Mouse (Mus musculus): ENCODE measurements around the gene Nsun7. TPM values are rescaled to one million over a fixed set of nuclear protein-coding genes. Genes with fewer than 3 reads are reported as not detected.

Nsun7 gene
- polyA plus RNA-seq, 1 experiment from 2014 or later, result 0.49 TPM

- Histone ChIP-seq H3K27ac (no peak overlapping the region), H3K9me3 (replicated peaks) (no peaks in the 10 kb centered on the region), H3K27me3 (ENCODE audit: low read depth, poor library complexity, severe bottlenecking) (no peaks in the 10 kb centered on the region), H3K4me1 (no peaks in the 10 kb centered on the region), H3K4me3 (no peak overlapping the region), H3K36me3 (no peaks in the 10 kb centered on the region)
- no peak for DNase-seq (ENCODE audit: low spot score)
- WGBS, result 92% methylated on average over 5 of the region's 5 CpGs
These were observed 36.4 kb downstream of the Nsun7 start for GRCm38 (mm10) chr5:66296116-66296515.

DNA sequence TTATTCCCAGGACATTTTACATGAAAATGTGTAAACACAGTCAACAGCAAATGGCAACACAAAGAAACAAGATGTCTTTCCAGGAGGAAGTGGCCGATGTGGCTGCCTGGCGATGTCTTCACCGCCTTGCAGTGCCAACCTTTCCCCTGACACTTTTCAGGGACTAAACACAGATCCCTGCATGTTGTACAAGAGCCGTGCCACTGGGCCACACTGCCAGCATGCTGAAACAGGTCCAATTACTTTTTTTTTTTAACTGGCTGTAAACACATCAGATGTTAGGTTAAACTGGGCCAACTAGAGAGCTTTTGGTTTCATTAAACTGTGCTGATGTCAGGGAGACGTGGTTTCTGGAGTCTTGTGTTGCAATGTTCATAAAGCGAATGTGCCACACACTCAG is 39.2 kb downstream of the Nsun7 start:
- H3K27ac ChIP-seq, result no peak overlapping the region

DNA sequence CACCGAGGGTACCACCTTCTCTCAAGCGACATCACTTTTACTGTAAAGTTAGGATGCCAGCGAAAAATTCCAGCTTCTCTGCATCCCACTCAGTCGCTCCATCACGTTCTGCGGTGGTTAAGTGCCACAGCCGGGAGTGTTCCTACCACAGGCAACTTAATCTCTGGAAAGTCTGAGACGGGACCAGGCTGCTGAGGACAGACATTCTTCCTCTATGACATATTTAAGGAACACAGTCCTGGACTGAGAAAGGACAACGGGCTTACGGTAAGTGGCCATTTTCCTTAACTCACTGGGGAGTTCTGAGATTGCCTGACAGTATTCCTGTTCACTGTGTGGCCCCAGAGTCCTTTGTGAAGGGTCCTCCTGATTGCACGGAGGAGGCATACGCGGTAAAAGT is 40.9 kb downstream of the Nsun7 start:
- 92% methylated on average over 13 of the region's 13 CpGs for WGBS
- DNase-seq (ENCODE audit: low spot score), result no peak
- H3K27ac ChIP-seq, result no peak overlapping the region

More for the DNA sequence above, 39.2 kb downstream of the Nsun7 start:
- WGBS, result 93% methylated on average over 6 of the region's 6 CpGs
- DNase-seq (ENCODE audit: low spot score), result no peak
- H3K4me3 ChIP-seq, result no peak overlapping the region
- peaks cover 8% of the 10 kb centered on the region for H3K36me3 ChIP-seq
- H3K9me3 ChIP-seq (replicated peaks), result no peaks in the 10 kb centered on the region
- H3K27me3 ChIP-seq (ENCODE audit: low read depth, poor library complexity, severe bottlenecking), result no peaks in the 10 kb centered on the region
- no peaks in the 10 kb centered on the region for H3K4me1 ChIP-seq

DNA sequence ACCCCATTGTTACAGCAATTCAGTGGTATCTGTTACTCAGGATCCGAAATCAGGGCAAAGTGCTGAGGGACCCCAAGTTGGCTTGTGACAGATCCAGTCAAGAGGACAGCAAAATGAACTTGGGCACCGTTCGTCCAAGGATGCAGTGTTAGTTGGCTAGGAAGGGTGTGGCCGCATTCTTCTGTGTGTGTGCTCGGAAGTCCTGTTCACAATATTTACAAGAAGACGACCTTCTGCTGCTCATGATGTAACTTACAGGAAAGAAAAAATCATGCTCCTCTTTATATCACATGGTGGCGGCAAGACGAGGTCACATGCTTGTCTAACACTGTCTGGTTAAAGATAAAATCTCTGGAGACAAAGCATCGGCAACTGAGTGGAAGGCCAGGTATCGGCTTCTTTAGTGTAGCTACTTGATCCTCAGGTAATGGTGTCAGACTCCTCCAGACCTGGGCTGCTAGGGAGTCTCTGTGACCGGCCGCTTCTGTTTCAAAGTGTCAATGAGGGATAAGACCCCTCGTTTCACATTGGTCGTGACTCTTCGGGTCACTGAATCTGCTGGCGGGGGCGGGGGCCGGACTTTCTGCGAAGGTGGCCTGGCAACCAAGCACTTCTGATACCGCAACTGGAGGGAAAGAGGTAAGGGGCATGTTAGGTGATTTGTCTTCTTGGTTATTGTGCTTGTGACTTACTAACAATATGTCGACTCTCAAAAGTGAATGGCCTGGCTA is 42.6 kb downstream of the Nsun7 start:
- Histone ChIP-seq H3K4me1 (no peaks in the 10 kb centered on the region), H3K4me3 (no peak overlapping the region), H3K36me3 (peaks cover 8% of the 10 kb centered on the region), H3K9me3 (replicated peaks) (no peaks in the 10 kb centered on the region), H3K27me3 (ENCODE audit: low read depth, poor library complexity, severe bottlenecking) (no peaks in the 10 kb centered on the region), H3K27ac (no peak overlapping the region)
- 94% methylated on average over 21 of the region's 21 CpGs for WGBS
- DNase-seq (ENCODE audit: low spot score), result no peak

More for the DNA sequence above, 40.9 kb downstream of the Nsun7 start:
- no peaks in the 10 kb centered on the region for H3K9me3 ChIP-seq (replicated peaks)
- H3K4me1 ChIP-seq, result no peaks in the 10 kb centered on the region
- no peak overlapping the region for H3K4me3 ChIP-seq
- H3K27me3 ChIP-seq (ENCODE audit: low read depth, poor library complexity, severe bottlenecking), result no peaks in the 10 kb centered on the region
- peaks cover 8% of the 10 kb centered on the region for H3K36me3 ChIP-seq

GRCm38 (mm10) chr5:66302873-66303272 is 43.2 kb downstream of the Nsun7 start:
- H3K9me3 ChIP-seq (replicated peaks), result no peaks in the 10 kb centered on the region
- peaks cover 8% of the 10 kb centered on the region for H3K36me3 ChIP-seq
- H3K27ac ChIP-seq, result no peak overlapping the region
- WGBS, result 92% methylated on average over 2 of the region's 2 CpGs
- H3K4me3 ChIP-seq, result no peak overlapping the region
- no peaks in the 10 kb centered on the region for H3K27me3 ChIP-seq (ENCODE audit: low read depth, poor library complexity, severe bottlenecking)
- no peak for DNase-seq (ENCODE audit: low spot score)
- no peaks in the 10 kb centered on the region for H3K4me1 ChIP-seq

DNA sequence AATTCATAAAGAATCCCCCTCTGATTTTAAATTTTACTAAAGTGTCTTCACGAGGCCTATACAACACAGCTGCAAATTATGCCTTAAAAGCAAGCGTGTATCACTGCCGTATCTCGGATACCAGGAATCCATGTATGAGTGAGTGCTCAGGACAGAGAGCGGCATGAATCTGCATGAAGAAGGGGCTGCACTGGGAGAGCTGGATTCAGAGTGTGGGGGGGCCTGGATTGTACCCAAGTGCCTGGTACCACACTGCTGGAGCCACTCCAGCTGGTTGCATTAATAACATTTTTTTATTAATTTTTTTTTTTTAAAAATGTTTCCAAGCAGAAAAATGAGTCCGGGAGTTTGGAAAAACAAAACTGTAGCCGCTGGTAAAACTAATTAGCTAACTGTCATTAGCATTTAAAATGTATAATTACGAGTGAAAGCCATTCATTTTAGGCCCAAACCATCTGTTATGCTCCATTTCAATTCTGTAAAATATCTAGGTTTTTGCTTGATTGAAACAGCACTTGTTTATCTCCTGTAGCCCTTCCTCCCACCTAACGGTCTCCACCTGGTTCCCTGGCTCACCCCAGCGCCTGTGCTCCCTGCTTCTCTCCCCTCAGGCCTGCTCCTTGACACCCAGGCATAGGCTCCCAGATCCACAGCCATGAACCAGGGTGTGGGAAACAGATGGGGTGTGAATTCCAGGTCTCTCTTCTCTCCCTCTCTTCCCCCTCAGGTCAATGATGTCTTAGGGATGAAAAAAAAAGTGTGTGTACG is 44.8 kb downstream of the Nsun7 start:
- Histone ChIP-seq H3K27me3 (ENCODE audit: low read depth, poor library complexity, severe bottlenecking) (no peaks in the 10 kb centered on the region), H3K9me3 (replicated peaks) (no peaks in the 10 kb centered on the region), H3K36me3 (peaks cover 11% of the 10 kb centered on the region), H3K4me1 (no peaks in the 10 kb centered on the region), H3K27ac (no peak overlapping the region), H3K4me3 (no peak overlapping the region)
- WGBS, result 91% methylated on average over 11 of the region's 11 CpGs
- DNase-seq (ENCODE audit: low spot score), result no peak

DNA sequence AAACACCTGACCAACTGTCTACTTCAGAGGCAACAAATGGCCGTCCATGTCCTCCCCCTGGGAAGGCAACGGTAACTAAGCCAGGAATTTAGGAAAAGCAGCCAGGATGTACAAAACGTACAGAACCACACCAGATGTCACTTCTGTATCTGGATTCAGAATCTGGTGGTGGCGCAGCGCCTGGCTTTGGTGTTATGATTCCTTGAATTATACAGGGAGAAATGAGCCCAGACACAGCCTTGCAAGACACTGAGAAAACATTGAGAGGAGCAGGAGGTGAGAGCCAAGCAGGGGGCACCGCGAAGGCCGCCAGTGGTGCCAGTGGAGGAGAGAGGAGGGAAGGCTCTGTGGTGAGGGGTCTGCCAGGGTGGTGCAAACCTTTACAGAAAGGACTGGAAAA is 45.8 kb downstream of the Nsun7 start:
- no peaks in the 10 kb centered on the region for H3K27me3 ChIP-seq (ENCODE audit: low read depth, poor library complexity, severe bottlenecking)
- H3K9me3 ChIP-seq (replicated peaks), result no peaks in the 10 kb centered on the region
- H3K36me3 ChIP-seq, result peaks cover 12% of the 10 kb centered on the region
- H3K4me1 ChIP-seq, result no peaks in the 10 kb centered on the region
- H3K27ac ChIP-seq, result no peak overlapping the region
- DNase-seq (ENCODE audit: low spot score), result no peak
- WGBS, result 79% methylated on average over 8 of the region's 8 CpGs
- no peak overlapping the region for H3K4me3 ChIP-seq

GRCm38 (mm10) chr5:66310328-66310727 is 50.6 kb downstream of the Nsun7 start:
- H3K36me3 ChIP-seq, result peaks cover 11% of the 10 kb centered on the region; the same call in 1 of the 2 replicates
- H3K27ac ChIP-seq, result no peak overlapping the region
- 76% methylated on average over 9 of the region's 9 CpGs for WGBS
- DNase-seq (ENCODE audit: low spot score), result no peak
- no peaks in the 10 kb centered on the region for H3K4me1 ChIP-seq
- H3K4me3 ChIP-seq, result no peak overlapping the region
- H3K27me3 ChIP-seq (ENCODE audit: low read depth, poor library complexity, severe bottlenecking), result no peaks in the 10 kb centered on the region
- H3K9me3 ChIP-seq (replicated peaks), result no peaks in the 10 kb centered on the region

- DNase-seq (ENCODE audit: low spot score), result no peak
- H3K27ac ChIP-seq, result no peak overlapping the region
- H3K4me1 ChIP-seq, result no peaks in the 10 kb centered on the region
- H3K27me3 ChIP-seq (ENCODE audit: low read depth, poor library complexity, severe bottlenecking), result no peaks in the 10 kb centered on the region
- H3K9me3 ChIP-seq (replicated peaks), result no peaks in the 10 kb centered on the region
- peaks cover 11% of the 10 kb centered on the region; the same call in 1 of the 2 replicates for H3K36me3 ChIP-seq
- H3K4me3 ChIP-seq, result no peak overlapping the region
- 93% methylated on average over 11 of the region's 11 CpGs for WGBS
These were observed 51.1 kb downstream of the Nsun7 start for GRCm38 (mm10) chr5:66310806-66311205.

DNA sequence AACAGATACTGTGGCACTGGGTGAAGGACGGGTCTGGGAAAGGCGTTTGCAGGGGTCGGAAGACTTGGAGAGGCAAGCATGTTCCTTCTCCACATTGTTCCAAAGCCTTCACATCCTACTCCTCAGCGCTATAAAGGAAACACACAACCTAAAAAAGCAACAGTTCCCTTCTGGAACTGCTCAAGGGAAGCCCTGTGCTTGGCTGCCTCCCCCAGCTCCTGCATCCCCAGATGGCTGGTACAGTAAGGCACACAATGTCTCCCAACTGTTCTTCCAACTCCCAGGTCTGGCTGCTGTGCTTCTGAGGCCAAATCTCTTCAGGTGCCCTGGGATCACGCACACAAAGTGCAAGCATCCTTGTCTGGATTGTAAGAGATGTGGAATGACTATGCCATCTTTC is 56.1 kb downstream of the Nsun7 start:
- H3K9me3 ChIP-seq (replicated peaks), result no peaks in the 10 kb centered on the region
- peaks cover 4% of the 10 kb centered on the region; the same call in 1 of the 2 replicates for H3K36me3 ChIP-seq
- no peaks in the 10 kb centered on the region for H3K4me1 ChIP-seq
- H3K27me3 ChIP-seq (ENCODE audit: low read depth, poor library complexity, severe bottlenecking), result no peaks in the 10 kb centered on the region
- 96% methylated on average over 5 of the region's 5 CpGs for WGBS
- DNase-seq (ENCODE audit: low spot score), result no peak
- no peak overlapping the region for H3K27ac ChIP-seq
- no peak overlapping the region for H3K4me3 ChIP-seq

GRCm38 (mm10) chr5:66319341-66319740 is 59.6 kb downstream of the Nsun7 start:
- no peak overlapping the region for H3K27ac ChIP-seq
- 71% methylated on average over 6 of the region's 6 CpGs for WGBS
- peak; percentile 39 for DNase-seq (ENCODE audit: low spot score)

GRCm38 (mm10) chr5:66319827-66320404 is 60.2 kb downstream of the Nsun7 start:
- DNase-seq (ENCODE audit: low spot score), result no peak
- Histone ChIP-seq H3K27ac (no peak overlapping the region), H3K27me3 (ENCODE audit: low read depth, poor library complexity, severe bottlenecking) (no peaks in the 10 kb centered on the region), H3K9me3 (replicated peaks) (no peaks in the 10 kb centered on the region), H3K4me3 (no peak overlapping the region), H3K4me1 (no peaks in the 10 kb centered on the region; the same call in 1 of the 2 replicates), H3K36me3 (no peaks in the 10 kb centered on the region)
- WGBS, result 76% methylated on average over 14 of the region's 14 CpGs

More at GRCm38 (mm10) chr5:66319341-66319740, 59.6 kb downstream of the Nsun7 start:
- H3K9me3 ChIP-seq (replicated peaks), result no peaks in the 10 kb centered on the region
- no peaks in the 10 kb centered on the region; the same call in 1 of the 2 replicates for H3K4me1 ChIP-seq
- no peaks in the 10 kb centered on the region for H3K27me3 ChIP-seq (ENCODE audit: low read depth, poor library complexity, severe bottlenecking)
- no peak overlapping the region for H3K4me3 ChIP-seq
- H3K36me3 ChIP-seq, result no peaks in the 10 kb centered on the region

DNA sequence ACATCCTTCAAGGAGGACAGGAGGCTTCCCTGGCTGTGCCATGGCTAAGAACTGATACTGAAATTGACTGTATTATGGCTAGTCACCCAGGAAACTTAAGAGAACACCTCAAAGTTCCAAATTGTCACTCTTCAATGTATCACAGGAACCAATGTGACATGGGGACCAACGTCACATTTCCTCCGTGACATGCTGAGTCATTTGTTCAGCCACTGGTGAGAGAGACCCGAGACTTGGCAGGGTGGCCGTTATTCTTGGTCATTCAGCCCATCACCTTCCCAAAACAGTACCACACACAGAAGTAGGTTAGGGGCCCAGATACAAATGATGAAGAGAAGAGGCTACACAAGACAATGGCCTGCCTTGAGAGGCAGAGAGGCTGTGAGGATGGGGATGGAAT is 63.4 kb downstream of the Nsun7 start:
- 88% methylated on average over 4 of the region's 4 CpGs for WGBS

More for the DNA sequence above, 63.4 kb downstream of the Nsun7 start:
- Histone ChIP-seq H3K36me3 (no peaks in the 10 kb centered on the region), H3K9me3 (replicated peaks) (no peaks in the 10 kb centered on the region), H3K27me3 (ENCODE audit: low read depth, poor library complexity, severe bottlenecking) (no peaks in the 10 kb centered on the region), H3K4me3 (no peak overlapping the region), H3K4me1 (no peaks in the 10 kb centered on the region; the same call in 1 of the 2 replicates), H3K27ac (no peak overlapping the region)
- no peak for DNase-seq (ENCODE audit: low spot score)
